Mouse (Mus musculus): ENCODE results near the gene Thra. TPM values are rescaled to one million over a fixed set of nuclear protein-coding genes. Genes with fewer than 3 reads are reported as not detected.

Thra gene
- polyA plus RNA-seq, 1 experiment from 2014 or later, result 51.0 TPM

DNA sequence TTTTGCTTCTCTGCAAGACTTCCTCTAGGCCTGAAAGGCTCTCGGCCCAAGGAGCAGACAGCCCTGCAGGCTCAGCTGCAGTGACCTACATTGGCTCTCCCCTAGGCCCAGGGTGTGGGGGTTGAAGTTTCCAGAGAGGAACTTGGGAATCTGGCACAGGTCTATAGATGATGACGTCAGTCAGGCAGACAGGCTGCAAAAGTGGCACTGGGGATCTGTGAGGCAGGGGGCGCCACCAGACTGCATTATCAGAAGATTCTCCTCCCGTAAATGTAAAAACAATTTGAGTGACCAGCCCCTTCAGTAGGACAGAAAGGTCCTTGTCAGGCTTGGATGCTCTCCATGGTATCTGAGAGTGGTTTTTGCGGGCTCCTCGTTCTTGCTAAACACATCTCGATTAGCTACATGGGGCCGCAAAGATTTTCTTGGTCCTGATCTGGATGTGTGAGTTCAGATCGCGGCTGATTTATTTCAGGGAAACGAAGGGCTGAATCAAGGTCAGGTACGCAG lies 45.4 kb downstream of the Thra start:
- Histone ChIP-seq H3K27me3 (no peaks in the 10 kb centered on the region), H3K36me3 (no peaks in the 10 kb centered on the region)
- WGBS, result 11% methylated on average over 12 of the region's 12 CpGs

DNA sequence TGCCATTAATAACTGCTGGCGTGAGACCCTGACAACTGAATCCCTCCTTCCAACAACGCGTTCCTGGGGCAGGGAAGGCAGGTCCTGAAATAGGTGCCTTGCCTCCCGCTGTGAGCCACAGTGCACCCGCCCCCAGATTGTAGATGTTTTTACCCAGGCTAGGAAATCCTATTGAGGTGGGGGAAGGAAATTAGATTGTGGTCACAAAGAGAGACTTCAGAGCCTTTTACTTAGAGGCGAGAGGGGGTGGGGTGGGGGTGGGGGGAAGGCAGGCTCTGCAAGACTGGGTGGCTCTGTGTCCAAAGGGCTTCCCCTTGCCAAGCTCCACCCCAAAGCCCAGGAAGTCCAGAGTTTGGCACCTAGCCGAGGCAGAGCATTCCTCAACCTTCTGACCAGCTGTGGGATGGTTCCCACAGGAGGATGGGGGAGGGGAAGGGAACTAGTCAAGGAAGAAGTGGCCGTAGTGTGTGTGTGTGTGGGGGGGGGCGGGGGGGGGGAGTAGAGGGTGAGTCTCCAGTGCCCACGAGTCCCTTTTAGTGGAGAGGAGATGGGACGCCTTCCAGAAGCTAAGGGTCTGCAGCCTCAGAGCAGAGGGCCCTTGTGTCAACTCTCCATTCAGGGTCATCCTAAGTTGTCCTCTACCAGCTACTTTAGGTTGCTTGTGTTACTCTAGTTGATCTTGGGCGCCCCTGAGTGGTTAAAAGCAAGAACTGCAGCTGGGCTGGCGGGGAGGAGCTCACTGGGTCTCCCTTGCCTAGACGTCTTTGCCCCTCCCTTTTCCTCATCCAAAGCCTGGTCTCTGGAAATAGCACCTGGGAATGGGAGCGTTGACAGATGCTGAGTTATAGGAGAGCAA lies 46.1 kb downstream of the Thra start:
- Histone ChIP-seq H3K27ac (replicated peaks) (peak overlapping the region; percentile 87), H3K4me1 (peaks cover 62% of the 10 kb centered on the region), H3K9me3 (replicated peaks) (no peaks in the 10 kb centered on the region), H3K27me3 (no peaks in the 10 kb centered on the region), H3K9ac (no peak overlapping the region), H3K4me2 (replicated peaks) (peak overlapping the region; percentile 32), H3K4me3 (replicated peaks) (0 out of 2 replicates have a peak overlapping the region, but pooled peaks have one; percentile 8), H3K36me3 (no peaks in the 10 kb centered on the region)
- WGBS, result 4% methylated on average over 14 of the region's 15 CpGs
- peak; percentile 35 for ATAC-seq (ENCODE audit: insufficient number of reproducible peaks, low FRiP score, low TSS enrichment, low read depth)

More for the DNA sequence above, 45.4 kb downstream of the Thra start:
- Histone ChIP-seq H3K4me2 (replicated peaks) (peak overlapping the region; percentile 32), H3K9me3 (replicated peaks) (no peaks in the 10 kb centered on the region), H3K27ac (replicated peaks) (peak overlapping the region; percentile 87), H3K4me1 (peaks cover 67% of the 10 kb centered on the region), H3K9ac (no peak overlapping the region), H3K4me3 (replicated peaks) (0 out of 2 replicates have a peak overlapping the region, but pooled peaks have one; percentile 8)
- ATAC-seq (ENCODE audit: insufficient number of reproducible peaks, low FRiP score, low TSS enrichment, low read depth), result no peak

DNA sequence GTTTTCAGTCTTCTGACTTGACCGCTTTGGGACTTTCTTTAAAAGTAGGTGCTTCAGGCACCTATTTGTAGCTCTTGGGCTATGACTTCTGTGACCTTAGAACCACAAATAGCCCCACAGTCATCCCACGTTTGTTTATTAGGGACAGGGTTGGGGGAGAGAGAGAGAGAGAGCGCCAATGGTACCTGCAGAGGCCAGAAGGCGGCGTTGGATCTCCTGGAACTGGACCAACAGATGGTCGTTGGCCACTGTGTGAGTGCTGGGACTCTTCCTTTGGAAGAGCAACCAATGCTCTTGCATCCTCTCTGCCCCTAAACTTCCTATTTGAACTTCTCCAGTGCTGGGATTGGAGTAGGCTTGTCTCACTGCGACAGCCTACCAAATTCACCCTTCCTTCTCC lies 46.8 kb downstream of the Thra start:
- no peaks in the 10 kb centered on the region for H3K9me3 ChIP-seq (replicated peaks)
- H3K9ac ChIP-seq, result no peak overlapping the region
- H3K36me3 ChIP-seq, result no peaks in the 10 kb centered on the region
- peaks cover 56% of the 10 kb centered on the region for H3K4me1 ChIP-seq
- 33% methylated on average over 7 of the region's 7 CpGs for WGBS
- no peak overlapping the region for H3K4me3 ChIP-seq (replicated peaks)
- H3K27me3 ChIP-seq, result no peaks in the 10 kb centered on the region
- peak overlapping the region; percentile 32; the same call in 1 of the 2 replicates for H3K4me2 ChIP-seq (replicated peaks)
- H3K27ac ChIP-seq (replicated peaks), result peak overlapping the region; percentile 87
- no peak for ATAC-seq (ENCODE audit: insufficient number of reproducible peaks, low FRiP score, low TSS enrichment, low read depth)

DNA sequence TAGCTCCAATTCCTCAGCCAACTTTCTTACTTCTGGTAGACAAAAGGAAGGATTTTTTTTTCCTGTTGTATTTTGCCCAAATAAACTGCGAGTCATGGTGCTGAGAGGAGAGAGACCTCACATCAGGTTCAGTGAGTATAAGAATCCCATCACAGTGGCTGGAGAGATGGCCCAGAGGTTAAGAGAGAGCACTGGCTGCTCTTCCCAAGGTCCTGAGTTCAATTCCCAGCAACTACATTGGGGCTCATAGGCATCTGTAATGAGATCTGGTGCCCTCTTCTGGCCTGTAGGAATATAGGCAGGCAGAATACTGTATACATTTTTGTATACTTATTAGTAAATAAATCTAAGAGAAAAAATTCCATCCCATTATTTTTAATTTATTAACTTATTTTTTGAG lies 47.3 kb downstream of the Thra start:
- Histone ChIP-seq H3K27ac (replicated peaks) (peak overlapping the region; percentile 87; the same call in 1 of the 2 replicates), H3K36me3 (no peaks in the 10 kb centered on the region), H3K4me2 (replicated peaks) (no peak overlapping the region), H3K27me3 (no peaks in the 10 kb centered on the region), H3K9me3 (replicated peaks) (no peaks in the 10 kb centered on the region), H3K9ac (no peak overlapping the region), H3K4me1 (peaks cover 51% of the 10 kb centered on the region), H3K4me3 (replicated peaks) (no peak overlapping the region)
- whole genome bisulfite sequencing, result 88% methylated on average over 1 of the region's 1 CpGs
- ATAC-seq (ENCODE audit: insufficient number of reproducible peaks, low FRiP score, low TSS enrichment, low read depth), result no peak

DNA sequence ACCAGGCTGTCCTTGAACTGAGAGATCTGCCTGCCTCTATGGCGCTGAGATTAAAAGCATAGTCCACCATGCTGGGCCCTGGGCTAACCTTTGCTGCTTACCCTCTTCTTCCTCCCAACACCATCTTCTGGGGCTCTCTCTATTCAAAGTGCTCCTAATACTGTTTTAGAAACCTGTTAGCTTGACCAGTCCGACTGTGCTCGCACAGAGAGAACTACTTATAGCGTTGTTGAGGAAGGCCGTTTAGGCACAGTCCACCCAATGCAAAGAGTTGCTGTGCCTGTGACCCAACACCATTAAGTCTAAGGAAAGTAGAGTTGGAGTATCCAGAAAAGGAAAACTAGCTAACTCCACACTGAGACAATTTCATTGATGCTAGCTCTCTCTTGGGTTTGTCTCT lies 47.7 kb downstream of the Thra start:
- peak overlapping the region; percentile 89 for H3K27ac ChIP-seq (replicated peaks)
- H3K4me3 ChIP-seq (replicated peaks), result no peak overlapping the region
- 0 out of 2 replicates have a peak overlapping the region, but pooled peaks have one; percentile 91 for H3K4me2 ChIP-seq (replicated peaks)
- WGBS, result 91% methylated on average over 5 of the region's 5 CpGs
- H3K9ac ChIP-seq, result no peak overlapping the region
- no peaks in the 10 kb centered on the region for H3K9me3 ChIP-seq (replicated peaks)
- no peaks in the 10 kb centered on the region for H3K27me3 ChIP-seq
- ATAC-seq (ENCODE audit: insufficient number of reproducible peaks, low FRiP score, low TSS enrichment, low read depth), result no peak
- H3K36me3 ChIP-seq, result no peaks in the 10 kb centered on the region
- peaks cover 47% of the 10 kb centered on the region for H3K4me1 ChIP-seq

DNA sequence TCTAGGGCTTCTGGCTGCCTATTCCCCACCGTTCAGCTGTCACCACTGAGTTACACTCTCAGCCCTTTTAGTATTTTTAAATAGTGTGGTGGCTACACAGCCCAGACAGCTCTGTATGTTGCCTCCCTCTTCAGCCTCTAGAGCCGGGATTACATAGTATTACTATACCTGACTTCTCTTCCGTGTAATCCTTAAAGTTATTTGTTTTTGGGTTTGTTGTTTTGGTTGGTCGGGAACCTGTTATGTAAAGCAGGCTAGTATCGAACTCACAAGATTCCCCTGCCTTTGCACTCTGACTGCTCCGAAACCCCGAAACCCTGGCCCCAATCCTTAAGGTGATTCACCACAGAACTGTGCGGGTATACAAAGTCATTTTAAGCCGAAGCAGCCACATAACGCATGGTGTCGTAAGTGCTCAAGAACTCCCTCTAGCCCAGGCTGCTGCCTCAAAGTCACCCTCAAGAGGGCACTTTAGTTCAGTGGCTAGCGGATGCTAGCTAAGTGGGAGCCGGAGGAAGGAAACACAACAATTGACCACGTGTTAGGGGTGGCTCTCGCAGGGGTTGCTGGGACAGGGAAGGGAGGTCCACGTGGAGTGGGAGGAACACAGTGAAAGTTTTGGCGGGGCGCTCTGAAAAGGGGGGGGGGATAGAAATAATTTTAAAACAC lies 48.2 kb downstream of the Thra start:
- no peaks in the 10 kb centered on the region for H3K9me3 ChIP-seq (replicated peaks)
- peak; percentile 85 for ATAC-seq (ENCODE audit: insufficient number of reproducible peaks, low FRiP score, low TSS enrichment, low read depth)
- H3K9ac ChIP-seq, result 0 out of 2 replicates have a peak overlapping the region, but pooled peaks have one; percentile 24
- H3K4me1 ChIP-seq, result peaks cover 45% of the 10 kb centered on the region
- H3K27ac ChIP-seq (replicated peaks), result peak overlapping the region; percentile 89
- peak overlapping the region; percentile 91 for H3K4me2 ChIP-seq (replicated peaks)
- WGBS, result 7% methylated on average over 18 of the region's 18 CpGs
- H3K4me3 ChIP-seq (replicated peaks), result peak overlapping the region; percentile 54
- no peaks in the 10 kb centered on the region for H3K36me3 ChIP-seq
- no peaks in the 10 kb centered on the region for H3K27me3 ChIP-seq

DNA sequence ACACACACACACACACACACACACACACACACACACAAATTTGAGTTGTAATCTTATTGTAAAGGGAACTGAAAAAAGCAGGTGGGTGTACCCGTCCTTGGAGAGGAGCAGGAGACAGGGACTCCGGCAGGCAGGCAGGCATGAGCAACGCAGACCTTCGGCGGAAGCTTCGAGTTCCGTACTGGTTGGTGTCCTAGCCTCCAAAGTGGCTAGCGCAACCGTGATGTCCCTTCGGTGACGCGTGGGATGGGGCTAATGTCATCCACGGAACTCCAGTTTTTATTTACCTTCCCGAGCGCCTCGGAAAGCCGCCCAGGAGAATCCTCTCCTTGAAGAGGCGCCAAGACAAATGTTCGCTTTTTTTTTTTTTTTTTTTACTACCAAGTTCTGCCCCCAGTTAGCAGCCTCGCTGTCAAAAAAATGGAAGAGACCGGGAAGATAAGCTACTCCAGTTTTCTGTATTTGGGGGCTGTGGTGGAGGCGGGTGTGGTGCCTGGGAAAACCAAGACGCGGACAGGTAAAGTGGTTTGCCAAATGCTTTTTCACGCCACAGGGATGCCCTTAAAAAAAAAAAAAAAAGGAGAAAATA lies 48.9 kb downstream of the Thra start:
- no peak for ATAC-seq (ENCODE audit: insufficient number of reproducible peaks, low FRiP score, low TSS enrichment, low read depth)
- peaks cover 44% of the 10 kb centered on the region for H3K4me1 ChIP-seq

DNA sequence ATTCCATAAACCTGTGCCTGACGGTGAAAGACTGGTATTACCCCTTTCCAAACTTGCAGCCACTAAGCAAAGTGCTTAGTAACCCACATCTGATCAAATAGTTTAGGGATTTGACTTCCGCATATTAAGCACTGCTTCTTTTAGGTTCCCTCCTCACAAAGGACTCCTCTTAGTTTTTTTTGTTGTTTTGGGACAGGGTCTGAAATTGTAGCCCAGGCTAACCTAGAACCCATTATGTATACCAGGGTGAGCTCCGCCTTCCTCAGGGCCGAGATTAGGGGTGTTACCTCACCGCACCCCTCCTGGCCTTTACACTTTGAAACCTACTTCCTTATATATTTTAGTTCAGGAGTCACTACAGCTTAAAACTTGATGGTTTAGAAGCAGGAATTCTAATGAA lies 49.4 kb downstream of the Thra start:
- peak overlapping the region; percentile 89 for H3K27ac ChIP-seq (replicated peaks)
- WGBS, result 31% methylated on average over 5 of the region's 5 CpGs
- no peak overlapping the region for H3K9ac ChIP-seq

More for the DNA sequence above, 48.9 kb downstream of the Thra start:
- Histone ChIP-seq H3K36me3 (no peaks in the 10 kb centered on the region), H3K4me3 (replicated peaks) (peak overlapping the region; percentile 54), H3K27me3 (no peaks in the 10 kb centered on the region), H3K9me3 (replicated peaks) (no peaks in the 10 kb centered on the region), H3K9ac (peak overlapping the region; percentile 55), H3K4me2 (replicated peaks) (peak overlapping the region; percentile 91), H3K27ac (replicated peaks) (peak overlapping the region; percentile 89)
- under 1% methylated on average over 25 of the region's 25 CpGs for WGBS

DNA sequence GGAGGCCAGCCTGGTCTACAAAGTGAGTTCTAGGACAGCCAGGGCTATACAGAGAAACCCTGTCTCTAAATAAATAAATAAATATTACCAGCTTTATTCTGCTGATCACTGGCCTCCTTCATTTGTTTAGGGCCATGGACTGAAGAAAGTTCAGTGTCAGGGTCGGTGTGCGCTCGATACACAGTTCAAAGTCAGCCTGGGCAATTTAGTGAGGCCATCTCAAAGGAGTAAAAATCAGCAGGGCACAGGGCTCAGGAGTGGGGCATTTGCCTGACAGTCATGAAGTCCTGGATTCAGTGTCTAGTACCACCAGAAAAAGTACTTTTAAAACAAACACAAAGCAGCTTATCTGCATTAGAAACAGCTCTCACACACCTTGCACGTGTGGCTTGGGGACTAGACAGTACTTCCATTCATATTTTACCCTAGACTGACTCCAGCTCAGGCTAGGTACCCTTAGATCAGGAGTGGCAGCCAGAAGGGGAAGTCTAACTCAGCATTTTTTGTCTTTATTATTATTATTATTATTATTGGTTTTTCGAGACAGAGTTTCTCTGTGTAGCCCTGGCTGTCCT lies 50.3 kb downstream of the Thra start:
- no peak overlapping the region for H3K9ac ChIP-seq
- H3K27me3 ChIP-seq, result no peaks in the 10 kb centered on the region
- H3K9me3 ChIP-seq (replicated peaks), result no peaks in the 10 kb centered on the region
- H3K27ac ChIP-seq (replicated peaks), result no peak overlapping the region
- H3K4me3 ChIP-seq (replicated peaks), result no peak overlapping the region
- 82% methylated on average over 5 of the region's 5 CpGs for WGBS
- no peak overlapping the region for H3K4me2 ChIP-seq (replicated peaks)
- H3K36me3 ChIP-seq, result no peaks in the 10 kb centered on the region
- peaks cover 32% of the 10 kb centered on the region for H3K4me1 ChIP-seq
- ATAC-seq (ENCODE audit: insufficient number of reproducible peaks, low FRiP score, low TSS enrichment, low read depth), result no peak

More for the DNA sequence above, 49.4 kb downstream of the Thra start:
- H3K9me3 ChIP-seq (replicated peaks), result no peaks in the 10 kb centered on the region
- H3K4me3 ChIP-seq (replicated peaks), result peak overlapping the region; percentile 54
- no peak for ATAC-seq (ENCODE audit: insufficient number of reproducible peaks, low FRiP score, low TSS enrichment, low read depth)
- no peaks in the 10 kb centered on the region for H3K36me3 ChIP-seq
- H3K4me2 ChIP-seq (replicated peaks), result peak overlapping the region; percentile 91
- peaks cover 41% of the 10 kb centered on the region for H3K4me1 ChIP-seq
- H3K27me3 ChIP-seq, result no peaks in the 10 kb centered on the region

DNA sequence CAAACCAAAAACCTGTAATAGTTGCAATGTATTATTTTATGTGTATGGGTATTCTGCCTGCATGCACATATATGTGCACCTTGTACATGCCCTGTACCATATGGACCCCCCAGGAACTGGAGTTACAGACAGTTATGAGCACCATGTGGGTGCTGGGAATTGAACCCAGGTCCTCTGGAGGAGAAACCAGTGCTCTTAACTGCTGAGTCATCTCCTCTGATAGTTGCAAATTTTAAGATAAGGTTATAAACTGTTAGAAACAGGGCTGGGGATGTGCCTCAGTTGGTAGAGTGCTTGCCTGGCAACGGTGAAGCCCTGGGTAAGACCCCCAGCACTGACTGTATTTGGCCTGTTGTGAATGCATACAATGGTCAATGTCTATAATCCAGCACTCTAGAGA lies 51.0 kb downstream of the Thra start:
- Histone ChIP-seq H3K36me3 (no peaks in the 10 kb centered on the region), H3K27me3 (no peaks in the 10 kb centered on the region), H3K9me3 (replicated peaks) (no peaks in the 10 kb centered on the region), H3K4me3 (replicated peaks) (no peak overlapping the region), H3K27ac (replicated peaks) (no peak overlapping the region), H3K4me1 (peaks cover 25% of the 10 kb centered on the region), H3K9ac (no peak overlapping the region), H3K4me2 (replicated peaks) (no peak overlapping the region)
- no peak for ATAC-seq (ENCODE audit: insufficient number of reproducible peaks, low FRiP score, low TSS enrichment, low read depth)
- WGBS, result 83% methylated on average over 1 of the region's 1 CpGs

DNA sequence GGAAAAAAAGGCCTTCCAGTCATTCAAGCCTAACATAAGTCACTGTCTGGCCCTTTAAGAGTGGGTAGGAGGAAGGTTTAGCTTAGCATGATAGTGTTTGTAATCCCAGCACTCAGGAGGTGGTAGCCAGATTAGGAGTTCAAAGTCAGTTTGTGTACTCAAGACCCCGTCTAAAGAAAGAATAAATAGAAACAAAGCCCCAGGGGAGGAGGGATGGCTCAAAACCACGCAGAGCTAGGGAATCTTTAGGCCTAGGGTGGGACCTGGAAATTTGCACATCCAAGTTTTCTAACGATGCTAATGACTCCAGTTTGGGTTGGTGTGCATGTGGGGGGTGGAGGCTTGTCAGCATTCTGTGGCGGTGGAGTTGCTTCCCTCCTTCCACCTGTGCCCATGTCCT lies 51.6 kb downstream of the Thra start:
- WGBS, result 13% methylated on average over 4 of the region's 4 CpGs
- H3K36me3 ChIP-seq, result no peaks in the 10 kb centered on the region
- ATAC-seq (ENCODE audit: insufficient number of reproducible peaks, low FRiP score, low TSS enrichment, low read depth), result no peak
- H3K27me3 ChIP-seq, result no peaks in the 10 kb centered on the region
- H3K4me1 ChIP-seq, result peaks cover 18% of the 10 kb centered on the region
- H3K27ac ChIP-seq (replicated peaks), result no peak overlapping the region
- H3K4me3 ChIP-seq (replicated peaks), result no peak overlapping the region
- H3K9me3 ChIP-seq (replicated peaks), result no peaks in the 10 kb centered on the region
- H3K9ac ChIP-seq, result no peak overlapping the region
- H3K4me2 ChIP-seq (replicated peaks), result no peak overlapping the region
